Mouse (Mus musculus) CH12.LX (cell line): Measurements from ENCODE around the gene Sept1. TPM values are rescaled to one million over a fixed set of nuclear protein-coding genes. Genes with fewer than 3 reads are reported as not detected.

Source experiments
- DNase-seq: peaks from one replicate; pipeline ENCODE4 v3.0.0-alpha.2; 2013; ENCODE audit errors: extremely low read depth
- H3K27ac ChIP-seq: 2 replicates; pipeline ENCODE4 v1.5.1; 2012; ENCODE audit warnings: low read depth, mild to moderate bottlenecking, control low read depth, moderate library complexity; ENCODE audit not compliant: insufficient read depth
- H3K27me3 ChIP-seq: replicated peaks from 2 replicates; pipeline ENCODE3; 2012; ENCODE audit warnings: inconsistent platforms
- H3K36me3 ChIP-seq, 2 experiments: replicated peaks in 1 of 2; 2 replicates each; pipeline versions ENCODE3 to v1.6.1; 2012; ENCODE audit warnings: inconsistent platforms in 1 of 2, low read length in 1 of 2, mild to moderate bottlenecking in 1 of 2, mixed read lengths in 1 of 2, moderate library complexity in 1 of 2; ENCODE audit not compliant: control insufficient read depth in 1 of 2, insufficient read depth in 1 of 2
- H3K4me1 ChIP-seq, 2 experiments: 2 replicates each; pipeline ENCODE4 v1.6.1; 2012; ENCODE audit warnings: inconsistent platforms in 1 of 2, moderate library complexity in 1 of 2; ENCODE audit not compliant: insufficient read depth in 2 of 2, control insufficient read depth in 1 of 2
- H3K4me2 ChIP-seq: 2 replicates; pipeline ENCODE4 v1.6.1; 2012; ENCODE audit warnings: low read depth, mild to moderate bottlenecking, control low read depth; ENCODE audit not compliant: poor library complexity, insufficient read depth, severe bottlenecking
- H3K4me3 ChIP-seq, 3 experiments: fragments of 150-350 bp in 1 of 3; sonication (generic) in 1 of 3; replicated peaks in 1 of 3; 2 replicates each; pipeline versions ENCODE3 to v1.5.1; 2011 to 2012; ENCODE audit warnings: low read depth in 2 of 3, low read length in 2 of 3, mild to moderate bottlenecking in 2 of 3, moderate library complexity in 2 of 3, control low read depth in 1 of 3, improper control_type of control experiment in 1 of 3, inconsistent platforms in 1 of 3, mixed read lengths in 1 of 3; ENCODE audit not compliant: poor library complexity in 1 of 3
- H3K79me2 ChIP-seq: replicated peaks from 2 replicates; pipeline ENCODE4 v1.6.1; 2012; ENCODE audit warnings: mild to moderate bottlenecking, moderate library complexity; ENCODE audit not compliant: control insufficient read depth, poor library complexity, insufficient read depth, severe bottlenecking; ENCODE audit errors: extremely low read depth
- H3K9ac ChIP-seq: 2 replicates; pipeline ENCODE4 v1.6.1; 2012; ENCODE audit warnings: low read depth, mild to moderate bottlenecking, control low read depth, moderate library complexity; ENCODE audit not compliant: insufficient read depth
- H3K9me3 ChIP-seq: replicated peaks from 2 replicates; pipeline ENCODE3; 2012; ENCODE audit warnings: low read length, inconsistent platforms, mixed read lengths
- BHLHE40 ChIP-seq: IDR thresholded peaks from 2 replicates; pipeline ENCODE4 v1.6.1; 2011; ENCODE audit warnings: mild to moderate bottlenecking, low read depth, low read length, improper control_type of control experiment
- CHD1 ChIP-seq: IDR thresholded peaks from 2 replicates; pipeline ENCODE4 v1.6.1; 2012; ENCODE audit warnings: low read depth, low read length, improper control_type of control experiment, inconsistent platforms
- CHD2 ChIP-seq: IDR thresholded peaks from 2 replicates; pipeline ENCODE4 v1.6.1; 2011; ENCODE audit warnings: low read length, improper control_type of control experiment
- CTCF ChIP-seq, 2 experiments: IDR thresholded peaks in 1 of 2; conservative IDR thresholded peaks in 1 of 2; 2 replicates each; pipeline ENCODE4 v1.5.1; 2011 to 2012; ENCODE audit warnings: low read depth in 2 of 2, low read length in 2 of 2, improper control_type of control experiment in 1 of 2, inconsistent platforms in 1 of 2, mild to moderate bottlenecking in 1 of 2, moderate library complexity in 1 of 2
- E2F4 ChIP-seq: IDR thresholded peaks from 2 replicates; pipeline ENCODE4 v1.6.1; 2011; ENCODE audit warnings: low read depth, low read length, improper control_type of control experiment; ENCODE audit not compliant: insufficient replicate concordance
- ELF1 ChIP-seq: IDR thresholded peaks from 2 replicates; pipeline ENCODE4 v1.6.1; 2014; ENCODE audit warnings: low read depth, mild to moderate bottlenecking, inconsistent platforms, low read length, improper control_type of control experiment
- GABPA ChIP-seq: IDR thresholded peaks from 2 replicates; pipeline ENCODE4 v1.6.1; 2012; ENCODE audit warnings: low read depth, low read length, improper control_type of control experiment, inconsistent platforms; ENCODE audit not compliant: insufficient replicate concordance
- IRF4 ChIP-seq: IDR thresholded peaks from 2 replicates; pipeline ENCODE4 v1.6.1; 2014; ENCODE audit warnings: low read depth, mild to moderate bottlenecking, inconsistent platforms, low read length, improper control_type of control experiment
- JUN ChIP-seq: IDR thresholded peaks from 2 replicates; pipeline ENCODE4 v1.6.1; 2011; ENCODE audit warnings: low read depth, mild to moderate bottlenecking, low read length, improper control_type of control experiment, moderate library complexity; ENCODE audit not compliant: insufficient read depth
- JUND ChIP-seq: conservative IDR thresholded peaks from 2 replicates; pipeline ENCODE4 v1.6.1; 2011; ENCODE audit warnings: low read depth, low read length, improper control_type of control experiment
- KAT2A ChIP-seq: IDR thresholded peaks from 2 replicates; pipeline ENCODE4 v1.6.1; 2012; ENCODE audit warnings: low read length, improper control_type of control experiment, inconsistent platforms; ENCODE audit not compliant: insufficient replicate concordance
- MAFK ChIP-seq: IDR thresholded peaks from 2 replicates; pipeline ENCODE4 v1.6.1; 2011; ENCODE audit warnings: low read length, improper control_type of control experiment; ENCODE audit not compliant: insufficient replicate concordance
- MAX ChIP-seq: IDR thresholded peaks from 2 replicates; pipeline ENCODE4 v1.6.1; 2011; ENCODE audit warnings: low read length, improper control_type of control experiment
- MAZ ChIP-seq: IDR thresholded peaks from 2 replicates; pipeline ENCODE4 v1.6.1; 2012; ENCODE audit warnings: low read depth, mild to moderate bottlenecking, inconsistent platforms, low read length, improper control_type of control experiment, moderate library complexity
- MEF2A ChIP-seq: IDR thresholded peaks from 2 replicates; pipeline ENCODE4 v1.6.1; 2014; ENCODE audit warnings: low read depth, mild to moderate bottlenecking, inconsistent platforms, low read length, improper control_type of control experiment, borderline replicate concordance
- MXI1 ChIP-seq: IDR thresholded peaks from 2 replicates; pipeline ENCODE4 v1.6.1; 2011; ENCODE audit warnings: mild to moderate bottlenecking, low read depth, low read length, improper control_type of control experiment
- MYC ChIP-seq: IDR thresholded peaks from 2 replicates; pipeline ENCODE4 v1.6.1; 2011; ENCODE audit warnings: low read depth, mild to moderate bottlenecking, improper control_type of control experiment, low read length
- NELFE ChIP-seq: IDR thresholded peaks from 2 replicates; pipeline ENCODE4 v1.6.1; 2011; ENCODE audit warnings: low read depth, low read length, improper control_type of control experiment
- NRF1 ChIP-seq: IDR thresholded peaks from 2 replicates; pipeline ENCODE4 v1.6.1; 2014; ENCODE audit warnings: low read depth, mild to moderate bottlenecking, inconsistent platforms, low read length, improper control_type of control experiment, moderate library complexity
- PAX5 ChIP-seq: IDR thresholded peaks from 2 replicates; pipeline ENCODE4 v1.6.1; 2012; ENCODE audit warnings: low read length, inconsistent platforms, mixed read lengths
- POLR2A ChIP-seq: IDR thresholded peaks from 2 replicates; pipeline ENCODE4 v1.6.1; 2011; ENCODE audit warnings: low read depth, mild to moderate bottlenecking, improper control_type of control experiment, low read length
- POLR2AphosphoS2 ChIP-seq: IDR thresholded peaks from 2 replicates; pipeline ENCODE4 v1.6.1; 2011; ENCODE audit warnings: low read depth, low read length, improper control_type of control experiment
- RAD21 ChIP-seq: IDR thresholded peaks from 2 replicates; pipeline ENCODE4 v1.6.1; 2011; ENCODE audit warnings: low read depth, mild to moderate bottlenecking, low read length, improper control_type of control experiment, moderate library complexity
- RCOR1 ChIP-seq: conservative IDR thresholded peaks from 2 replicates; pipeline ENCODE4 v1.6.1; 2012; ENCODE audit warnings: low read depth, mild to moderate bottlenecking, inconsistent platforms, low read length, improper control_type of control experiment
- SMC3 ChIP-seq: IDR thresholded peaks from 2 replicates; pipeline ENCODE4 v1.6.1; 2011; ENCODE audit warnings: low read depth, low read length, improper control_type of control experiment
- TCF12 ChIP-seq: IDR thresholded peaks from 2 replicates; pipeline ENCODE4 v1.6.1; 2014; ENCODE audit warnings: low read depth, mild to moderate bottlenecking, inconsistent platforms, low read length, improper control_type of control experiment
- UBTF ChIP-seq: IDR thresholded peaks from 2 replicates; pipeline ENCODE4 v1.6.1; 2012; ENCODE audit warnings: low read depth, mild to moderate bottlenecking, inconsistent platforms, low read length, improper control_type of control experiment, moderate library complexity
- USF1 ChIP-seq: IDR thresholded peaks from 2 replicates; pipeline ENCODE4 v1.6.1; 2014; ENCODE audit warnings: low read depth, mild to moderate bottlenecking, inconsistent platforms, low read length, improper control_type of control experiment
- USF2 ChIP-seq: conservative IDR thresholded peaks from 2 replicates; pipeline ENCODE4 v1.6.1; 2011; ENCODE audit warnings: low read depth, low read length, improper control_type of control experiment
- ZKSCAN1 ChIP-seq: IDR thresholded peaks from 2 replicates; pipeline ENCODE4 v1.6.1; 2012; ENCODE audit warnings: low read depth, inconsistent platforms, low read length, improper control_type of control experiment, borderline replicate concordance
- ZMIZ1 ChIP-seq: IDR thresholded peaks from 2 replicates; pipeline ENCODE4 v1.6.1; 2012; ENCODE audit warnings: low read depth, mild to moderate bottlenecking, inconsistent platforms, low read length, improper control_type of control experiment
- dilution Hi-C: fragments of 300-500 bp; cut with MboI; formaldehyde crosslinking; loops from 2 replicates; pipeline ENCODE4 v1.14.3; 2020; ENCODE audit warnings: low sequenced_read_pairs; ENCODE audit not compliant: extremely low pct_unique_long_range_greater_than_20kb, extremely low pct_ligation_motif_present
- in situ Hi-C: fragments of 300-500 bp; cut with MboI; formaldehyde crosslinking; loops from 3 replicates; pipeline ENCODE4 v1.14.3; 2019; ENCODE audit warnings: low sequenced_read_pairs, low pct_ligation_motif_present, low pct_unique_long_range_greater_than_20kb, mixed read lengths
- polyA plus RNA-seq: library from polyadenylated mRNA; unstranded; fragments of >175 nt; gene quantifications from 2 replicates; pipeline ENCODE4 v1.2.1, GENCODE M21; 2012; ENCODE audit warnings: low read depth; ENCODE audit not compliant: insufficient read length
- total RNA-seq, 2 experiments: library from RNA; depleted of rRNA; stranded (reverse); fragments of 300-350 nt in 1 of 2; fragments of >200 nt in 1 of 2; gene quantifications; 2 replicates each; pipeline ENCODE4 v1.2.3; 2012 to 2014

The Sept1 gene
- total and polyA plus RNA-seq, 3 experiments: 42.7 to 171 (median 92.3) TPM

GRCm38 (mm10) chr7:127243361-127243867, 10.5 kb upstream of the Sept1 start:
- peak overlapping the region; percentile 17 to 82 (median 52) for H3K4me3 ChIP-seq
- H3K36me3 ChIP-seq: peaks cover 15 to 33% of the 10 kb centered on the region in 2 experiments
- peaks cover 4% of the 10 kb centered on the region for H3K79me2 ChIP-seq
- H3K4me2 ChIP-seq: peak overlapping the region; percentile 64; the same call in 1 of the 2 replicates
- dilution Hi-C loops: no loop called here
- H3K9ac ChIP-seq: peak overlapping the region; percentile 73; the same call in 1 of the 2 replicates
- in situ Hi-C loops: no loop called here
- H3K9me3 ChIP-seq: peaks cover 3% of the 10 kb centered on the region
- H3K27ac ChIP-seq: peak overlapping the region; percentile 88
- no peak for DNase-seq
- no peak for TF ChIP-seq POLR2AphosphoS2
- no peak for TF ChIP-seq NRF1
- no peak for TF ChIP-seq IRF4
- no peak for TF ChIP-seq MAZ
- no peak for TF ChIP-seq USF1
- TF ChIP-seq CTCF (conservative IDR thresholded peaks at IDR 0.05 in 1 of 2, IDR thresholded peaks at IDR 0.05 in 1 of 2; ENCODE audit: low read depth in 2 of 2, low read length in 2 of 2): peak in 1 of 2 experiments; percentile 20; a peak in 1 of 4 replicates
- TF ChIP-seq POLR2A: no peak
- TF ChIP-seq BHLHE40: peak; percentile 35
- TF ChIP-seq NELFE: no peak
- TF ChIP-seq MYC: no peak; the same call in 1 of the 2 replicates
- TF ChIP-seq JUND: no peak
- TF ChIP-seq RCOR1: no peak
- TF ChIP-seq MAX: peak; percentile 42
- TF ChIP-seq UBTF: no peak
- no peak for TF ChIP-seq TCF12
- no peak for TF ChIP-seq KAT2A
- TF ChIP-seq RAD21: no peak
- 0 out of 2 replicates have a peak, but pooled peaks have one; percentile 37 for TF ChIP-seq E2F4
- no peak for TF ChIP-seq GABPA
- no peak for TF ChIP-seq MAFK
- TF ChIP-seq ZMIZ1: no peak
- TF ChIP-seq MXI1: no peak
- no peak for TF ChIP-seq SMC3
- no peak for TF ChIP-seq JUN
- no peak for TF ChIP-seq PAX5
- TF ChIP-seq CHD1: no peak; the same call in 1 of the 2 replicates
- no peak for TF ChIP-seq ELF1
- no peak for TF ChIP-seq CHD2
- no peak for TF ChIP-seq MEF2A
- TF ChIP-seq ZKSCAN1: no peak
- TF ChIP-seq USF2: no peak
- no peaks in the 10 kb centered on the region for H3K27me3 ChIP-seq
- peaks cover 14 to 48% of the 10 kb centered on the region in 2 experiments for H3K4me1 ChIP-seq
